In genomic region chr6:40123070-40123690, GRCm38 (mm10) we compare ENCODE assay signal across 9 mouse cellular contexts.
DNase-seq lines count a peak whose midpoint lies in the region; ATAC-seq lines count a peak whose summit lies in the region.
"Had no signal": no experiment of that assay in that cellular context is flagged by ENCODE, and none has a peak within 500 bp of the region (broad histone marks: within the 10 kb centered on the region; RNA-seq: fewer than 3 reads in every experiment).

No protein-coding gene starts in this region.

- H3K36me3 ChIP-seq in hindbrain, embryonic 14.5 days (replicated peaks; ENCODE audit: control insufficient read depth, insufficient read depth), result no peaks in the 10 kb centered on the region
- H3K36me3 ChIP-seq in hindbrain, embryonic 11.5 days (ENCODE audit: control insufficient read depth, insufficient read depth, low read length), result no peaks in the 10 kb centered on the region
- H3K36me3 ChIP-seq: limb, embryonic 12.5 days had no signal

- no peaks in the 10 kb centered on the region for H3K9me3 ChIP-seq in hindbrain, embryonic 14.5 days (ENCODE audit: control insufficient read depth, low read length)
- no peaks in the 10 kb centered on the region for H3K9me3 ChIP-seq in hindbrain, embryonic 11.5 days (ENCODE audit: control insufficient read depth, low read length)
- H3K9me3 ChIP-seq: limb, embryonic 12.5 days had no signal

- no peak overlapping the region for H3K4me3 ChIP-seq in hindbrain, embryonic 14.5 days (replicated peaks; ENCODE audit: low read length)
- H3K4me3 ChIP-seq in hindbrain, embryonic 11.5 days (ENCODE audit: low read depth, low read length), result no peak overlapping the region
- H3K4me3 ChIP-seq: limb, embryonic 12.5 days had no signal

- H3K27ac ChIP-seq in hindbrain, embryonic 14.5 days, result peak overlapping the region; percentile 14; the same call in 1 of the 2 replicates
- no peak overlapping the region for H3K27ac ChIP-seq in hindbrain, embryonic 11.5 days (ENCODE audit: low read depth, low read length)
- H3K27ac ChIP-seq: limb, embryonic 12.5 days had no signal

- H3K4me2 ChIP-seq in hindbrain, embryonic 14.5 days (replicated peaks), result no peak overlapping the region
- H3K4me2 ChIP-seq in hindbrain, embryonic 11.5 days (replicated peaks; ENCODE audit: low read depth, low read length), result no peak overlapping the region
- H3K4me2 ChIP-seq: limb, embryonic 12.5 days had no signal

- H3K4me1 ChIP-seq in hindbrain, embryonic 14.5 days (replicated peaks; ENCODE audit: control insufficient read depth, insufficient read depth, low read length), result peaks cover 7% of the 10 kb centered on the region
- H3K4me1 ChIP-seq in hindbrain, embryonic 11.5 days (replicated peaks; ENCODE audit: control insufficient read depth, insufficient read depth, low read length), result no peaks in the 10 kb centered on the region
- H3K4me1 ChIP-seq: limb, embryonic 12.5 days had no signal

- WGBS in hindbrain, embryonic 14.5 days, result 61% methylated on average over 12 of the region's 12 CpGs
- 85% methylated on average over 12 of the region's 12 CpGs for WGBS in hindbrain, embryonic 11.5 days

- no peak overlapping the region for H3K9ac ChIP-seq in hindbrain, embryonic 14.5 days
- H3K9ac ChIP-seq in hindbrain, embryonic 11.5 days (ENCODE audit: low read depth, low read length), result no peak overlapping the region
- H3K9ac ChIP-seq: limb, embryonic 12.5 days had no signal

- ATAC-seq in hindbrain, embryonic 14.5 days (ENCODE audit: low FRiP score), result peak; percentile 51; the same call in 1 of the 2 replicates
- ATAC-seq in hindbrain, embryonic 11.5 days (ENCODE audit: low FRiP score), result no peak

- no peak for DNase-seq in hindbrain, embryonic 14.5 days (ENCODE audit: low spot score)
- DNase-seq in hindbrain, embryonic 11.5 days (ENCODE audit: low spot score), result no peak
- peak; percentile 99 for DNase-seq in NIH3T3 (ENCODE audit: low read depth)
- DNase-seq in brain, adult 2 months (ENCODE audit: low read depth, low spot score), result peak; percentile 91
- DNase-seq in gastrocnemius, adult 8-10 months (ENCODE audit: low spot score in 2 of 2), result peak; percentile 7 to 26
- DNase-seq in spleen, postnatal 36 days (ENCODE audit: low spot score in 2 of 2), result no peak
- DNase-seq in kidney, adult 8-10 months, result no peak
- DNase-seq: thymus, postnatal 36 days had no signal

- no peaks in the 10 kb centered on the region for H3K27me3 ChIP-seq in hindbrain, embryonic 14.5 days (ENCODE audit: control insufficient read depth, insufficient read depth, low read length)
- H3K27me3 ChIP-seq in hindbrain, embryonic 11.5 days (ENCODE audit: control insufficient read depth, insufficient read depth, low read length), result no peaks in the 10 kb centered on the region
- H3K27me3 ChIP-seq: limb, embryonic 12.5 days had no signal

Comparison
In these comparisons a context has a peak if more than half of its experiments do, and no peak if none do; other contexts are left out.
1. DNase-seq: peak in NIH3T3 (single experiment), brain, adult 2 months (single experiment) and gastrocnemius, adult 8-10 months (2 of 2); none in hindbrain, embryonic 14.5 days (single experiment), hindbrain, embryonic 11.5 days (single experiment), spleen, postnatal 36 days (0 of 2) and kidney, adult 8-10 months (0 of 2).